Mouse (Mus musculus) skeletal muscle tissue, adult 2 months (tissue): ENCODE results near the gene Nceh1.

Experiments used
- DNase-seq: peaks from one replicate; pipeline ENCODE4 v3.0.0-alpha.2; 2012; ENCODE audit warnings: low read depth, low spot score

The Nceh1 gene

DNA sequence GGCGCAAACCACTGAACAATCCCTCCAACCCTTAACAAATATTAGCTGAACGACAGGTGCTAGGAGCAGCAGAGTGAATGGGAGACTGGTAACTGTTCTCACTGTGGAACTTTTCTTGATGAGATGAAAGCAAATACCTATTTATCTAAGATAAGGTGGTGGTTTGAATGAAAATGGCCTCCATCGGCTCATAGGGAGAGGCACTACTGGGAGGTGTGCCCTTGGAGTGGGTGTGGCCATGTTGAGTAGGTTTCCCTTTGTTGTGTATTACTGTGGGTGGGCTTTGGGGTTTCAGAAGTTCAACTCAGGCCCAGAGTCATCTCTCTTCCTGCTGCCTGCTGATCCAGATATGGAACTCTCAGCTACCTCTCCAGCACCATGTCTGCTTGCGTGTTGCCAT is 8.1 kb downstream of the Nceh1 start:
- DNase-seq: no peak

DNA sequence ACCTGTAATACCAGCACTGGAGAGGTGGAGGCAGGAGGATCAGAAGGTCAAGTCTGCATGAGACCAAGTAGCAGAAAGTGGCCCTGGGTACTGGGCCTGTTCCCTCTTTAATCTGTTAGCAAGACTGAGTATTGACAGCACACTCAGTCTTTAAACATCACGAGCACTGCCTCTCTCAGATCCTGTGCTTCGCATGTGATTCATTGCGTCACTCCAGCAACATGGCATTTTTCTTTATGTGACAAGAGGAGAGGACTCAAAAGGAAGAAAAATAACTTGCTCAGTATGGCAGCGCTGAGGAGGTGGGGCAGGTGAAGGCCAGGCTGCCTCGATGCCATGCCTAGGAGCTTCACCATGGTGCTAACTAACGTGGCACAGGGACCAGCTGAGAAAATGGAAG is 9.1 kb downstream of the Nceh1 start:
- DNase-seq: no peak

DNA sequence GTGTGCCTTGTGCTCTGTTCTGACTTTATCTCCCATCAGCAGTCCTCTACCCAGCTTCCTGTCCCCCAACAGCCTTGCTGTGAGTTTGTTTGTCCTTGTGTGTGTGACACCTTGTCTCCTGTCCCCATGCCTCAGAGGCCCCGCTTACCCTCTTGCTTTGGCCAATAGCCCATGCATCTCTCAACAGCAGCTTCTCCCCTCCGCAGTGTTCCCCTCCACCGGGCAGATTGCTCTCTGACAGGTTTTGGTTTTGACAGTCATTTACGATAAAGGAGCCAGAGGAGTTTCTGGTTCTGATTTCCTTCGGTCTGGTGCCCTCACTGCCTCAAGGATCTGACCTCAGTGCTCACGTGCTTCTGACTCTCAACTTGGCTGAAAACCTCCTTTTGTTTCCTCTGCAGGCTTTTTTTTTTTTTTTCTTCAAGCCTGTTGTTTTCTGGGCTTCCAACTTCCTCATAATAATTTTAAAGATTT is 11.1 kb downstream of the Nceh1 start:
- no peak for DNase-seq

DNA sequence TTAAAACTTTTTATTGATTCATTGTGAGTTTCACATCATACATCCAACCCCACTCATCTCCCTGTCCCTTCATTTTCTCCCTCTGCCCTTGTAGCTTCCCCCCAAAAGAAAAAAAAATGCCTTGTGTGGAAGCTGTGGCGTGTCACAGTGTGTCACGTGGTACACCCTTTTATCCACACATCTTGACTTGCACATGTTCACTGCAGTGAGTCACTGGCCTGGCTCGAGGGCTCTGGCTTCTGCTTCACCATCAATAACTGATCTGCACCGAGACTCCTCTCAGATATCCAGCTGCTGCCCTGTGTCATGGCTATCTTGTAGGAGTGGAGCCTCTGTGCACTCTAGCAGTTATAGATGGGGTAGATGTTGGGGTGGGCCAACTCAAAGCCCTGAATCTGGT is 12.4 kb downstream of the Nceh1 start:
- DNase-seq: no peak

DNA sequence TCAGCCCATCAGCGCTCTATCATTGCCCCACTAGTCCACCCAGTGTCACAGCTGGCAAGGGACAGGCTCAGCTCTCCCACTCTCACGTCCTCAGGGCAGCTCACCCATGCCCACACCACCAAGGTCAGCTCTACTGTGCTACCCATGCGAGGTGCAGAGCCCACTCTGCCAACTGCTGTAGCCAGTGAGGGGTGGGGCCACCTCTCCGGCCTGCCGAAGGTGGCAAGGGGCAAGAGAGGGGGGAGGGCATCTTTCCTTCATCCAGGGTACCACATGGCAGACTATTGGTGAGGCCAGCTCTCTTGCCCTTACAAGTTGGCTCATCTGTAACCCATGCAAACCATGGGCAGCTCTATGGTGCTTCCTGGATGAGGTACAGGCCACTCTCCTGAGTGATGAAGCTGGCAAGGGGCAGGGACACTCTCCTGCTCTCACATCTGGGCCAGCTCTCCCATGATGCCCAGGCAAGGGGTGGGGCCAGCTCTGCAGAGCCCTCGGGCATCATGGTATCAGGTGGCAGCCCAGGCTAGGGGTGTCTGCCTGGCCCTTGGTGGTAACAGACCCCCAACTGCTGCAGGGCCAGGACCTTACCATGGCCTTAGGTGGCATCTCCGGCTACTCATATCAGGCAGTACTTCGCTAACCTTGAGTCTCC is 12.9 kb downstream of the Nceh1 start:
- DNase-seq: no peak

DNA sequence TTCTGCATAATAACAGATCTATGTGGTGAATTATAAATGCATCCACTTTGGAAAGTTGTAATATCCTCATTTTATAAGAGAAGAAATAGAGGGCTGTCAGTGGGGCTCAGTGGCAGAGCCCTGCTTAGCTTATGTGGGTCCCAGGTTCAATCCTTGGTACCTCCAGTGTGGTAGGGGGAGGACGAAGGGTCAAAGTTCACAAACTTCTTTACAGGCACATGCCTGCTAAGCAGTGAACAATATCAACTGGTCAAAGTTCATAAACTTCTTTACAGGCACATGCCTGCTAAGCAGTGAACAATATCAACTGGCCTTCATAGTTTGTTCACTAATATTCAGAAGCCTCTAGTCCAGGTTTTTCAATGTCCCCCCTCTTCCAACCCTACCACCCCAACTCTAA is 13.8 kb downstream of the Nceh1 start:
- DNase-seq: no peak

DNA sequence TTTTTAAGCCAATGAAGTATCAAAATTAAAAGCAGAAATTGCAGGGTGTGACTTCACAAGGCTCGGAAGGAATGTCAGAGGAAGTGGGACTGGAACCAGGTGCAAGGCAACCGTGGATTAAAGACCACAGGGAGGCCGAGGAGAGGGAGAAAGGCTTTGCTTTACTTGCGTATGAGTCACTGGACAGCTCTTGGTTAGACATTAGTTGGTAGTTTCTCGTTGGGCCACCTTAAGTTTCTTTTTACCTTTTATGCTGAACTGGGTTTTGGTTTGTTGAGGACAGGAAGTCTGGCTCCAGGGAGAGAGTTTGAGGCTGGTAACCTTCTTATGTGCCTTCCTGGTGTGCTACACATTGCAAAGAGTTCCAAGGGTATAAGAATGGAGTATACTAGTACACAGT is 15.1 kb downstream of the Nceh1 start:
- DNase-seq: no peak

DNA sequence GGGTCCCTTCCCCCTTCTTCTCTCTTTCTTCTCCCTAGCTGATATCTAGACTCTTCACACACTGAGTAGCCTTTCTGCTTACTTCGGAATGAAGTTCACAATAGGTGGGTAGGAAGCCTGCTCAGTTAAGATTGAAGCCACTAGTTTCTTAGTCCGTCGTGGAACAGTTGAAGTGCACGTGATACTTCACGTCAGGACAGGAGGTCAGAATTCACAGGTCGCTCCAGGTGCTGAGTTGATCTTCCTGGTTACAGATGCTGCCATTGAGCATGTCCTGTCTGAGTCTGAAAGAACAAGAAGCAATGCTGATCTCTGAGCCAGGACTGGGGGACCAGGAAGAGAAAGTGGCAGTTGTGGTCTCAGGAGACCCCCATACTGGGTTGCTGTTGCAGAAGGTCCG is 16.4 kb downstream of the Nceh1 start:
- no peak for DNase-seq

DNA sequence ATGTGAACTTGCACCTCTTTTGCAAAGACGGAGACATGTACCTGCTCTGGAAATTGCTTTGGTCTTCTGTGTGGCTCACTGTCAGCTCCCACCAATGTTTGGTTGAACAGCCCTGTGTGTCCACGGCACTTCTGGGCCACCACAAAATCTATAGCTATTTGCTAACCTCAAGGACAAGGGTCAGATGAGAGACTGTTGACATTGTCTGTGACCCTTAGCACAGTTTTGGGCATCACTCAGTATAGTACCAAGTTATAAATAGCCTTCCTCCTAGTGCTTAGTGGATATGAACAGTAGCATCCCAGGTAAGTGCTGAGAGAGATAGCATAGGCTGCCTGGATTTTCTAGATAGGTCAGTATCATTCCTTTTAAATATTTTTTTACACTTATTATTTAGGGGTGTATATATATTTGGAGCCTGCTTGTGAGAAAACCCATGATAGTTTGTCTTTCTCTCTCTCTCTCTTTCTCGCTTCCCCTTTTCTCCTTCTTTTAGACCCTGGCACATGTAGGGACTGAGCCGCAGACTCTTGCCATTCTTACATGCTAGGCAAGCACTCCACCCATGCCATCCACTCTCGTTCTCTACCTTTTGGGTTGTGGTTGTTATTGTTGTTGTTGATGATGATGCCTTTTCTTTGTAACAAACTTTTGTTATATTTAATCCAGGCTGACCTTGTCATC is 19.1 kb downstream of the Nceh1 start:
- no peak for DNase-seq

DNA sequence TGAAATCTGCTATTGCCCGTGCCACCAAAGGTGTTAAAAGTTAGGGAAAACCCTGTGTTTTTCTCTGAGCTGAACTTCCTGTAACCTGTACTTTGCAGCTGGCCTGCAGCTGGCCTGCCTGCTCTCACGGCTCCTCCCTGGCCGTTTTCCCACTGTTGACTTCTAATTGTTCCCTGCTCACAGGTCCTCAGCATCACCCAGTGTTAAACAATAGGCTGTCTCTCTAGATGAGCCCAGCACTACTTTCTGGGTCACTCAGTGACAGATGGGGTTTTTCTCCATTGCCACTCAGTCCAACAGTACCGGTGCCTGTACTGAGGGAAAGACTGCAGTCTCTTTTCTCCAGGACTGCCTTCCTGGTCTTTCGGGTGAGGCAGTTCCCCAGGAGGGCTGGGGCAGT is 22.3 kb downstream of the Nceh1 start:
- DNase-seq: no peak

DNA sequence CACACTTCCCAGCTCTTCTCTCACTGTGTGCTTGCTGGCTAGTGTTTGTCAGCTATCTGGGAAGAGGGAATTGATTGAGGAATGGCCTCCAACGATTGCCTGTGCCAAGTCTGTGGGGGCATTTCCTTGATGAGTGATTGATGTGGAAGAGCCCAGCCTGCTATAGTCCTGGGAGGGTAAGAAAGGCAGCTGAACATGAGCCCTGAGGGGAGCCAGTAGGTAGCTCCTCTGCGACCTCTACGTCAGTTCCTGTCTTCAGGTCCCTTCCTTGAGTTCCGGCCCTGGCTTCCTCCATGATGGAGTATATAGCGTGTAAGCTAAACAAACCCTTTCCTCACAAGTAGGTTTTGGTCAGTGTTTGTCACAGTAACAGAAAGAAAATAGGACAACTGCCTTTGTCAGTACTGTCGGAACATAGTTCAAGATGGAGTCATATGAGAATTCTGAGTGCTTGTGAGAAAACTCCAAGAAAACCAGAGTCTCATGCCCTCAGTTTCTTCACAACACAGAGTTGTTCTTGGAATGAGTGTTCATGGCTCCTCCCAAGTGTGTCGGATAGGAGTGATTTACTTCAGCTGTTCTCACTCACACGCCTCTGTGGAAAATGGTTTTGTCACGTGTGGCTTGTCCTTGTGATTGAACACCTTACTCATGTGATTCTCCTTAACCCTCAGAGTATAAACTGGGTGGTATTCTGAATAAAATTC is 22.9 kb downstream of the Nceh1 start:
- no peak for DNase-seq

DNA sequence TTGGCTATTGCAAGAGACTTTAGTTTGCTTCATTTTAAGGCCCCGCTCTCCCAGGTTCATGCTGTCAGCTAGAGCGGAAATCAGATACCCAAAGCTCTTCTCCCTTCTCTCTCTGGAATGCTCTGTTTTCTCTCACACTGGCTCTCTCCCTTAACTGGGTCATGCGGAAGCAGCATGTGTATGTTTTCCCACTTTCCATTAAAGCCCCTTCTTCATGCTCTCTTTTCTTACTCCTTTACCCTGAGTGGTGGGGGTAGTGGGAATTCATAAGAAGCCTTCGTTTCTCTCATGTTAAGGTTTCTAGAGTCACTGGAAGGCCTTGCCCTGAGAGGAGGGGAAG is 23.4 kb downstream of the Nceh1 start:
- no peak for DNase-seq

DNA sequence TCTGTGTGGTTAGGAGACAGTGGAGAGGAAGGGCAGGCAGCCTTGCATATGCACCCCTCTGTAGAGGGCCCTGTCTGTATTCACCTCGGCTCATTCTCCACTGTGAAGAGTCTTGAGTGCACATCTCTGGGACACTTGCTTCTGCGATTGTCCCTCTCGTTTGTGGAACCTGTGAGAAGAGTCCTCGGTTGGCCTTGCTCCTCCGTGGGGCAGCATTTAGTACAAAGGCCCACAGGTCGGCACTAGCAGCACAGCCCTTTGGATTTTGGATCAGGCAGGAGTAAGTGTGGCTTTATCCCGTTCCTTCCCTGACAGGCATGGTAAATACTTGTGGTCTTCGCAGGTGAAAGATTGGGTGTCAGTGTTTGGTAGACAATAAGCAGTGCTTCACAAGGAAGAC is 23.8 kb downstream of the Nceh1 start:
- no peak for DNase-seq

DNA sequence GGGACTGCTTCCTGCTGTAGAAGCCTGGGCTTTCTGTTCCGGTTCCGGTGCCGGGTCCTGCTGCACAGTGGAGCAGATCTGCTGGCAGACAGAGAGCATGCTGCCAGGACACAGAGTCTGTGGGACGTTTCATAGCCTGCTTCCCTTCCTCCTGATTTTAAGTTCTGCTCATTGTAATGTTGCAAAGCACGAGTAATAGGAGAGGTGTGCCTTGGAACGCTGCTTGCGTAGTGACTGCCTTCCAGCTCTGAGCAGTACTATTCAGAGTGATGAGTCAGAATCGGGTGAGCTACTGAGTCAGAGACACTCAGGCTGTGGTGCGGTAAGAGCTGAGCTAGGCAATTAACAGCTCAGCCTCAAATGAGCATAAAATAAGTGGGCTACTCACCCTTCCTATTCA is 26.9 kb downstream of the Nceh1 start:
- DNase-seq: peak; percentile 41

DNA sequence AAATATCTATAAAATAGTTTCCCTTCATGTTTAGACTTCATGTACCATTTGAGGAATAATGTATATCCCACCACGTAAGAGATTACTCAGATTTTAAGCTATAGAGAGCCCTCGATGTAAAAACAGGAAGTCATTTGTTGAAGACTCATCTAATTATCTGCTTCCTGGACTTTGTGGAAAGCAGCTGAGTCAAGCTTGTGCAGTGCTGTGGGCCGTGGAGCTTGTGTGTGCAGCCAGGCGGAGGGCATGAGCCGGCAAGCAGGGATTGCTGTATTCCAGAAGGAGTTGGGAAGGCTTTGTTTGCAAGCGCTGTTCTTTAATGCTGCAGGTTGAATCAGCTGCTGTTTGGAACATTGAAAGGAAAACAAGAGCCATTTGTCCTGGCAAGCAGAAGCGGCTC is 27.5 kb downstream of the Nceh1 start:
- DNase-seq: no peak

DNA sequence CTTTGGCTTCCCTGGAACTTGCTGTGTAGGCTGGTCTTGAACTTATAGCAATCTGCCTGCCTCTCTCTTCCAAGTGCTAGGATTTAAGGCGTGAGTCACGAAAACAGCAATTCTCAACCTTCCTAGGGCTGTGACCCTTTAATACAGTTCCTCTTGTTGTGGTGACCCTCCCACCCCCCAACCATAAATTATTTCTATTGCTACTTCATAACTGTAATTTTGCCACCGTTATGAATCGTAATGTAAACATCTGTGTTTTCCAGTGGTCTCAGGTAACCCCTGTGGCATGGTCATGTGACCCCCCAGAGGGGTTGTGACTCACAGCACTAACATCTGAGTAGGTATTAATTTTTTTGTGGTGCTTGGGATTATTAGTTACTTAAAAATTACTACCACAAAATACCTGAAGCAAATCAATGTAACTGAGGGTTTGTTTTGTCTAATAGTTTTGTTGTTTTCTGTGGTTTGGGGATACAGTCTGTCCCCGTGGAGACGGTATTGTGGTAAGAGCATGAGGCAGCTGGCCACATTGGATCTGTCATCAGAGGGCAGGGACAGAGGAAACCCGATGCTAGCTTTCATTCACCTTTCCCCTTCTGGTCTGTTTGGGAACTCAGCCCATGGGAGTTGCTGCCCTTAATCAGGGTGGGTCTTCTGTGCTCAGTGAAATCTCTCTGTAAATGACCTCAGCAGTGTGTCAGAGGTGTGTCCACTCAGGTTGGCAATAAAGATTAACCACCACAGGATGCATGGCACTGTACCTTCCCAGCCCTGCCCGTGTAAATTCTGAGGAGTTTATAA is 31.5 kb downstream of the Nceh1 start:
- DNase-seq: no peak

DNA sequence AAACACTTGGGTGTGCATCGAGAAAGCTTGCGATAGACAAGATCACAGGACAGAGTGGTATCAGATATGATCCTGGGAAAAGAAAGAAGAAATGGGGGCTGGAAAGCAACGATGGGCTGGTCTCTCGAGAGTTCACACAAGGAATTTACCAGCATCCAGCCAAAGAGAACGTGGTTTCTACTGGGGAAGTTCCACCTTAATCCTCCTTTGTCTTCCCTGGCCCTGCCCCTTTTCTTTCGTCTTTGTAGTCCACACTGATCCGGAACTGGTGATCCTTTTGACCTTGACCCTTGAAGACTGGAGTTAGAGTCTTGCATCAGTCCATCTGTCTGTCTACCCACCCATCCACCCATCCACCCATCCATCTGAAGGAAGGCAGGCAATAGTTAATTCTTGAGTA is 34.6 kb downstream of the Nceh1 start:
- DNase-seq: no peak

DNA sequence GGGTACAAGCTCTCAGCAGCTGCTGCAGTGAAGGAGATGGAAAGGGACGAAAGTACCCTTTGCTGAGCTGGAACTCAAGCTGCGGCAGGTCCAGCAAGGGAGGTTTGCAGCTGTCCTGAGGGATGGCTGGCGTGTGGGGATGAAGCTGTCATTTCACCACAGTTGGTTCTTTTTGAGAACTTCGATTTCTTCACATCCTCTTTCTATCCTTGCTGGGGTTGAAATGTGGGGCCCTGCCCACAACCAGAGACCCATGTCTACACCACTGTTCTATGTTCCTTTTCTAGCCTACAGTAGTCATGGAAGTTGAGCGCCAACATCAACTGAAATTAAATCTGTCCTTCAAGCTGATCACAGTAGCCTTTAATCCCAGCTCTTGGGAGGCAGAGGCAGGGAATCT is 35.8 kb downstream of the Nceh1 start:
- no peak for DNase-seq

DNA sequence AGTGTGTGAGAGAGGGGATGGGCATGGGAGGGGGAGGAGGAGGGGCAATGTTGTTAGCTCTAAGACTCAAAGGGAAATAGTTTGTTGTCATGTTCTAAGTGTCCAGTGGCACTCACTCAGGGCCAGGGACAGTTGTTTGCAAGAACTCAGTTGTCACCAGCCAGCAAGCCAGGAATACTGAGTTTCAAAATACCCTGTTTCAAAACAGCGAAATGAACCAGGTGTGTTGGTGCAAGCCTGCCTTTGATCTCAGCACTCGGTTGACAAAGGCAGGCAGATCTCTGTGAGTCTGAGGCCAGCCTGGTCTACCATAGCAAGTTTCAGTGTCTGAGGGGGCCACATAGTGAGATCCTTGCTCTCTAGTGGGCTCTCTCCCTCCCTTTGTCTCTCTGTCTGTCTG is 39.3 kb downstream of the Nceh1 start:
- no peak for DNase-seq

DNA sequence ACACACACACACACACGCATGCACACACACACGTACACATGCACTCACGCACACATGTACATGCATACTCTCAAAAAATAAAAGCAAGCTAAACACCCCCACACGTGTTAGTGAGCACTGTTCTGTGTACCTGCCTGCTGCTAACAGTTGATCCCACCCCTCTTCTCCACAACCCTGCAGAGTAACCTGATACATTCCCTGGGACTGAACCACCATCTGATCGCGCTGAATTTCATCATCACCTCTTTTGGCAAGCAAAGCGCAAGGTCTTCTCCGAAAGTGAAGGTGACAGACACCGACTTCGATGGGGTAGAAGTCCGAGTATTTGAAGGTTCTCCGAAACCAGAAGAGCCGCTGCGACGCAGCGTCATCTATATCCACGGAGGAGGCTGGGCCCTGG is 39.7 kb downstream of the Nceh1 start:
- DNase-seq: no peak

DNA sequence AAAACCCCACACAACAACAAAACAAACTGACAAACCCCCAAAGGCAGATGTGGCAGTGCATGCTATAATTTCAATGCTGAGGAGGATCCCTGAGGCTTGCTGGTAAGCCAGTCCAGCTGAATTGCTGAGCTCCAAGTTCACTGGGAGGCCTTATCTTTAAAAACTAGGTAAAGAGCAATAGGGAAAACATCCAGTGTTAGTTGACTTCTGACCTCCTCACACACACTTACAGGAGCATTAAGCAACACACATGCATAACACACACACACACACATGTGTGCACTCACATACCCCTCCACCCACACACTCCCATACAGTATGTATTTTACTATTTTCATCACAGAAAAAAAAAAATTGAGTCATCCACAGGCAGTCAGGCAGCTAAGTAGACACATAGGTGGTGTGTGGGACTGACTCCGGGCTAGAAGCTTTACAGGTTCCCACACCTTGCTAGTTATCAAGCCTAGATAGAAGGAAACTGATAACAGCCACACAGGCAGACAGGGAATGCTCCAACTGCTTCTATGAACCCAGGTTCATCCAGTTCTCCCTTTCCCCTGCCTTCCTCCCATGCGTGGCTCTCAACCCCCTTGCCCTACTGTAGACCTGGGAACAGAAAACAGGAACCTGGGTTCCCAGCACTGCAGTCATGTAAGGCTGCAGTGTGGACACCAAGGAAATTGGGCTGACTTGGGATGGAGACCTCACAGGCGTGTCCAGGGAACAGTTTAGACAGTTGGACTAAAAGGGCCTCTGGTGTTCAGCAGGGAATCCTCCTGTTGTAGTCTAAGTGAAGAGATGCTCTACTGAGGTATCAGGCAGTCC is 45.1 kb downstream of the Nceh1 start:
- no peak for DNase-seq
